Mouse (Mus musculus) MEL (cell line): Measurements from ENCODE around the gene Fyn.

Experiments used
- CHD1 ChIP-seq: IDR thresholded peaks from 2 replicates; pipeline ENCODE4 v1.6.1; 2012; ENCODE audit warnings: low read depth, mild to moderate bottlenecking, inconsistent platforms, low read length, improper control_type of control experiment
- CTCF ChIP-seq, 3 experiments: IDR thresholded peaks in 2 of 3; conservative IDR thresholded peaks in 1 of 3; 2 replicates each; pipeline ENCODE4 v1.5.1; 2011 to 2012; ENCODE audit warnings: low read length in 3 of 3, low read depth in 2 of 3, mild to moderate bottlenecking in 2 of 3, improper control_type of control experiment in 1 of 3, inconsistent platforms in 1 of 3, mixed read lengths in 1 of 3, moderate library complexity in 1 of 3; ENCODE audit not compliant: control insufficient read depth in 1 of 3, insufficient read depth in 1 of 3, poor library complexity in 1 of 3, severe bottlenecking in 1 of 3
- GATA1 ChIP-seq: IDR thresholded peaks from 2 replicates; pipeline ENCODE4 v1.6.1; 2011; ENCODE audit warnings: low read depth, low read length, improper control_type of control experiment
- NELFE ChIP-seq: IDR thresholded peaks from 2 replicates; pipeline ENCODE4 v1.6.1; 2011; ENCODE audit warnings: low read depth, low read length, improper control_type of control experiment
- POLR2A ChIP-seq, 2 experiments: IDR thresholded peaks; 2 replicates each; pipeline ENCODE4 v1.6.1; 2011 to 2012; ENCODE audit warnings: low read length in 2 of 2, mild to moderate bottlenecking in 2 of 2, control low read depth in 1 of 2, improper control_type of control experiment in 1 of 2, low read depth in 1 of 2, moderate library complexity in 1 of 2; ENCODE audit not compliant: control insufficient read depth in 1 of 2, insufficient read depth in 1 of 2, poor library complexity in 1 of 2
- POLR2AphosphoS2 ChIP-seq: IDR thresholded peaks from 2 replicates; pipeline ENCODE4 v1.6.1; 2011; ENCODE audit warnings: low read length, improper control_type of control experiment
- RAD21 ChIP-seq: IDR thresholded peaks from 2 replicates; pipeline ENCODE4 v1.6.1; 2011; ENCODE audit warnings: mild to moderate bottlenecking, low read depth, low read length, improper control_type of control experiment
- RCOR1 ChIP-seq: IDR thresholded peaks from 2 replicates; pipeline ENCODE4 v1.6.1; 2012; ENCODE audit warnings: low read depth, mild to moderate bottlenecking, inconsistent platforms, low read length, improper control_type of control experiment
- UBTF ChIP-seq: IDR thresholded peaks from 2 replicates; pipeline ENCODE4 v1.6.1; 2012; ENCODE audit warnings: low read depth, mild to moderate bottlenecking, inconsistent platforms, low read length, improper control_type of control experiment, moderate library complexity, borderline replicate concordance; ENCODE audit not compliant: insufficient read depth
- ZC3H11A ChIP-seq: IDR thresholded peaks from 2 replicates; pipeline ENCODE4 v1.6.1; 2012; ENCODE audit warnings: low read depth, mild to moderate bottlenecking, inconsistent platforms, low read length, improper control_type of control experiment

DNA sequence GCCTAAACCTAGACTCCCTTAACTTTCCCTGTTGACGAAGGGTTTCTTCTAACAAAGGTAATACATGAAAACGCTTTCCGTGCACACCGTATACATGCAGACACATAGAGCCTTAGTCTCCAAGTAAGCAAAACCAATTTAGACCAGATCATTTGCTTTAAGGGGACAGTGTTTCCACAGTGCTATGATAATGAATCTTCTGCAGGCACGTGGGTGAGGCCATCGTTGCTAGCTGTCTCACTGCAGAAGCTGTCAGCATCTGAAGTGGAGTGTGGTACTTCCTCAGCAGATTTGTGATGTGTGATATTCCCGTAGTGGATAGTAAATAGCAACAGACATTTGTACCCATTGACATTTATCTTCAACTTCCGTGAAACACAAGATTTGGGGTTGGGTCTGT is 16.6 kb downstream of the Fyn start:
- TF ChIP-seq RCOR1 = no peak
- no peak for TF ChIP-seq POLR2A (IDR thresholded peaks at IDR 0.05; ENCODE audit: control insufficient read depth in 1 of 2, insufficient read depth in 1 of 2, low read depth in 1 of 2, low read length in 2 of 2, poor library complexity in 1 of 2)
- no peak for TF ChIP-seq POLR2AphosphoS2
- no peak for TF ChIP-seq CTCF (IDR thresholded peaks at IDR 0.05 in 2 of 3, conservative IDR thresholded peaks at IDR 0.05 in 1 of 3; ENCODE audit: control insufficient read depth in 1 of 3, insufficient read depth in 1 of 3, low read depth in 2 of 3, low read length in 3 of 3, poor library complexity in 1 of 3, severe bottlenecking in 1 of 3)
- no peak for TF ChIP-seq NELFE
- TF ChIP-seq CHD1 = no peak
- TF ChIP-seq ZC3H11A = no peak
- no peak for TF ChIP-seq GATA1
- TF ChIP-seq RAD21 = no peak
- no peak for TF ChIP-seq UBTF
